Mouse (Mus musculus): Measurements from ENCODE around the gene Fgfrl1.

Gene Fgfrl1

DNA sequence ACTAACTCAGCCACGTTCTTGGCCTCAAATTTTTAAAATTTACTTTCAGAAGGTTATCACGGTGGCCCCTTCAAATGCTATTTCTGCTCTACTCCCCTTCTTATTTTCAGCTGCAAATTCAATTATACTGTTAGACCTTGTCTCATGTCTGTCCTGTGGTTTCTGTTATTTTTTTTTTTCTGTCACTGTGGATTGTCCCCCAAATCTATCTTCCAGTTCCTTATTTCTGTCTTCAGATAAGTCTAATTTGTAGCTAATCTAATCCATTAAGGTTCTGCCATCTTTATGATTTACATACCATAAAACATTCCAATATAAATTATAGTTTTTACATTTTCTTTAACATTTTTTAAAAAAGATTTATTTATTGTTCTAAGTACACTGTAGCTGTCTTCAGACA lies 24.8 kb upstream of the Fgfrl1 start:
- DNase-seq (ENCODE audit: low spot score), result no peak

DNA sequence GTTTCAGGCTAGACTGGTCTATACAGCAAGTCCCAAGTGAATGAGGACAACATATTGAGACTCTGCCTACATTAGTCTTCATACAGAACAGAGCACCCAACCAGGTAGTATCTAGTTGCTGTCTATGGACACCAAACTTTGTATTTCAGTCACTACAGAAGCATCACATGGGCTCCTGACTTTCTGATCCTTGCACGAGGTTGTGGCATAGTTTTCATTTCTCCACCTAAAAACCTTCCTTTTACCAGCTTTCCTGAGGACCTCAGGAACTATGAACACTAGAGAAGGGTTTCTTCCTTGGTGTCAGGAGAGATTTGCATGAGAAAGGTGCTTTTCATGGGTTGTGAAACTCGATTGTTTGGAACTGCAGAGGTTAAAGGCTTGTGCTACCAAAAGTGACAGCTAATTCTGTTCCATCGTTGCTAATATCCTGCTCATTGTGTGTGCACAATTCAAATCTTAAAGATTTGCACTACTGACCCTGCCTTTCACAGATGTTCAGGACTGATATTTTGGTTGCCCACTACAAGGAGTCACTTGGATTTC lies 23.7 kb upstream of the Fgfrl1 start:
- no peak for DNase-seq (ENCODE audit: low spot score)

DNA sequence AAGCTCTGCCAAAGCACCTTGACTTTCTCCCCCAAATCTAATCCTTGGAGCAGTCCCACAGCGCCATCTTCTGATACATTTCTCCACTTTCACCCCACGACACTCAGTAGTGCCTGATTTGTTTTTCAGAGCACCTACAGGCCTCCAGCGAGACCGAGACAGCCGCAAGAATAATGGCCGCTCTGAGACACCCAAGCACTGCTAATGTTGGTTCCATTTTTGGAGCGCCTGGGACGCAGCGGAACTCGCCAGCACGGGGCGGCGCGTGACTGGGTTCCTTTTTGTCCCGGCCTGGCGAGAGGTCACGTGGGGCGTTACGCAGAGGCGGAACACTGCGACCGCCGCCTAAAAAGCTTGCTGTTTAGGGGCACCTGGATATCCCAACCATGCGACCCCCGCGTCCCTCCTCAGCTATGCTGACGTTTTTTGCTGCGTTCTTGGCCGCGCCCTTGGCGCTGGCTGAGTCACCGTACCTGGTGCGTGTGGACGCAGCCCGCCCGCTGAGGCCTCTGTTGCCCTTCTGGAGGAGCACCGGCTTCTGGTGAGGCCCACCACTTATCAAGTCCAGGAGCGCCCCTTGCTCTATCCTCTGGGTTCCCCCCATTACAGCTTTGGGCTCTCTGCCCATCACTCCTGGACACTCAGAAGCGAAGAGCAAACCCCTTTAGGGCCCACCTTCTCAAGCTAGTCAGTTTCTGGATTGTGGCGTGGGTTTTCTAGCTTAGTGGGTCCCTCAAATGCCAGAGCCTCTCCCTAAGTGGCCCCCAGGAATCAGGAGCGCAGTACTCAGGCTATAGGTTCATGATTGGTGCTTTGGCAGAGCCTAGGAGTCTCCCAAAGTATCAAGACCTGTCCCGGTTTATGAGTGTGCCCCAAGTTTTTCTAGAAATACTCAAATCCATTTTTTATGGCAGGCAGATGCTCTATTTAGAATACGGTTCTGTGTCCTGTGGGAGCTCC lies 22.9 kb upstream of the Fgfrl1 start, which contains the start of gene Dgkq:
Dgkq (minus strand) TSS at position 696 of the 960 bp plus-strand sequence.
- peak; percentile 88 for DNase-seq (ENCODE audit: low spot score)

DNA sequence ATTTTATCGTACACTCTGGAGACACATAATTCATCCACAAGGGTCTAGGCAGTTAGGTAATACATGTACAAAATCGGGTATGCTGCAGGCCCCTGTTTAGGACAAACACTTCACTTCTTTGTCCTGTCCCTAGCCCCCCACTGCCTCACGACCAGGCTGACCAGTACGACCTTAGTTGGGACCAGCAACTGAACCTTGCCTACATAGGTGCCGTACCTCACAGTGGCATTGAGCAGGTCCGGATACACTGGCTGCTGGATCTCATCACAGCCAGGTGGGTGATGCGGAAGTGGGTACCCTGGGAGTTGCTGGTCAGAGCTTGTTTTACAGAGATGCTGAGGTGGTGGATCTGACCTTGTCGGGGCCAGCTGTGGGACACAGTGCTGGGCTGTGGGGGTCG lies 22.2 kb upstream of the Fgfrl1 start:
- DNase-seq (ENCODE audit: low spot score), result no peak

DNA sequence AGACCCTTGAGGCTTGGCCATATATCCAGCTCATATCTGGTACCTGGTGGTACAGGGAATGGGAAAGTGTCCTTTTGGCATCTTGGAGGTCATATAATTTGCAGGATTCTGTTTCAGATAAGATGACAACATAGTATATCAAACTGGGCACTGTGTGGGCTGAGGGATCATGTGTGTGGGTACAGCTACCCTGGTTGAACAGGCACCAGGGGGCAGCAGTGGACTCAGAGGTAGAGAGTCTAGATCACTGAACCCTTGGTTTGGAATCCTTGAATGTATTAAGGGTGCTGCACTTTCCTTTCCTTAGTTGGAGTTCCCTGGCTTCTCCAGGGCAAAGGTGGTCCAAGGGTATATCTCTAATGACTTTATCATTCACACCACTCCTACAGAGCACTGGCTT lies 21.4 kb upstream of the Fgfrl1 start:
- peak; percentile 76 for DNase-seq (ENCODE audit: low spot score)

DNA sequence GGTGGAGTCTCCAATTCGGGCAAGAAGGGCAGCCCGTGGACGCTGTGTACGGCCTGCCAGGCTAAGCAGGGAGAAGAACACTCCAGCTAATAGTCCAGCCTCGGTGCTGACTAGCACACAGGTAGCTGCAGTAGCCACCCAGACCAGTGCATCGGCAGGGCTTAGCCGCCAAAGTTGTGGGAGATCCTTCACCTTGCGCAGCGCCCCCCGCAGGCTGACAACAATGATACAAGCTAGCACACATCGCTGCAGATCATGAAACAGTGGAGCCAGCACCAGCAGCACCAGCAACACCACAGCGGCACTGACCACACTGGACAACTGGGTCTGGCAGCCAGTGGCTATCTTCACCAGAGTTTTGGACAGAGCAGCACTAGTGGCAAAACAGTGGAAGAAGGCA lies 20.4 kb upstream of the Fgfrl1 start:
- DNase-seq (ENCODE audit: low spot score), result no peak

DNA sequence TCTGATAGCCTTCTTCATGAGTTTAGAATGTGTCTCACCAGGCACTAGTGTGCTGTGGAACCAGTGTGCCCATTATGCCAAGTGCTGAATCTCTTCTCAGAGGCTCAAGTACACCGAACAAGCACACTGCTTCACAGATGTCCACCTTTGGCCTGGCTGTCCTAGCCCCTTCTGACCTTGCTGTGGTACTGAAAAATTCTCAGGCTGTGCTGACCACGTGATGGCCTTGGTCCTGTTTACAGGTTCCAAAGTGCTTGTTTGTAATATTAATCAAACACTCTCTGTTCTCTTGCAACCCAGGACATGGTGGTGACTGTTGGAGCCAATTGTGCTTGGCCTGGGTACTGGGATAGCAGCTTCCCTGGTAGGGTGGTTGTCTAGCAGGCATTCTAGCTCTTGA lies 17.6 kb upstream of the Fgfrl1 start:
- no peak for DNase-seq (ENCODE audit: low spot score)

DNA sequence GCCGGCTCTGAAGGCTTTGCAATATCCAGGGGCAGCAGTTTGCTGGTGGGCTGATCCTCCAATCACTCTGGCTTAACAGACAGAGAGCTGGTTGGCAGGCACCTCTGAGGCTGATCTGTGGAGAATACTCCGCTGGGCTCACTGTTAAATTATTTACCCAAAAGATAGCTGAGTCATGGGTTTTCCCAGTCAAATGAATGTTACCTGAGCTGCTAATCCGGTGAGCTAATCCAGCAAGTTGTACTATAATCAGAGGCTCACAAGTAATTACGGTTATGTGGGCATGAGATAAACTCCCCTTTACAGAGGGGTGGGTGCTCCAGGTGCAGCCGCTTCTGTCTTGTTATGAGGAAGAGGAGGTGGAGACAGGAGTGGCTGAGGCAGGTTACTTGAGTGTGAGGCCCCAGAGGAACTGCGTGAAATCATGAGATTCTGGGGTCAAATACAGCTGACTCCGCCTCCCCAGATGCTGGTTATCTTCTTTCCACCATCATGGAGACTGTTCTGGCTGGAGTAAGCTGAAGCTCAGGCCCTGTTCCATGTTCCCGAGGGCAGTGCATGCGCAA lies 16.8 kb upstream of the Fgfrl1 start, which contains the start of gene Slc26a1:
Slc26a1 (minus strand) TSS at position 319 of the 566 bp plus-strand sequence.
- no peak for DNase-seq (ENCODE audit: low spot score)

DNA sequence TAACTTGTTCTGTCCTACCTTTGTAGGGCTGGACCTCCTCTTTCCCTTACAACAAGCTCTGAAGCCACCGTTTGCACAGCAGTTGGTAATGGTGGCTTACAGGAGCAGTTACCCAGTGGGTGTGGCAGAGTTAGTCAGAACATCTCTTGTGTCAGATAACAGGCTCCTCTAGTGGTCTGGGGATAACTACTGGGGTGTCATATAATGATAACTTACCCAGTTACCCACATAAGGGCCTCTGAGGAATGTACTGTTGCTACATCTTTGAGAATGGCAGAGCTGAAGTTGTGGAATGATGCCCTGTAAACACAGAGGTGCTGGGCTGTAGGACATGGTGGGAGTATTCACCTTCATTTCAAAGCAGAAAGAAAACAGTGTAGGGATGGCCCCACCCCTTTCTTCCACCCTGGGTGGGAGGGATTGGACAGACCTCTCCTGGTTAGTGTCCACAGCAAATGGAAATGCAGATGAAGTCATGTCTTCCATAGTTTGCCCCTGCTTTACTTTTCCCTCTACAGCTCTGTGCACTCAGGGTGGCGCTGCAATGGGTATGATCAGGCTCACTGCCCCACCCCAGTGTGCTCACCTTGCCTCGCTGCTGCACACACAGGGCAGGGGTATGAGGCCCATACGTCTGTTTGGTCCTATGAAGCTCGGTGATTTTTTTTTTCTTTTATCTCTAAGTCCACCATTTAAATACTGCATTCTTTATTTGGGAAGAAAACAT lies 15.2 kb upstream of the Fgfrl1 start:
- DNase-seq (ENCODE audit: low spot score), result no peak

DNA sequence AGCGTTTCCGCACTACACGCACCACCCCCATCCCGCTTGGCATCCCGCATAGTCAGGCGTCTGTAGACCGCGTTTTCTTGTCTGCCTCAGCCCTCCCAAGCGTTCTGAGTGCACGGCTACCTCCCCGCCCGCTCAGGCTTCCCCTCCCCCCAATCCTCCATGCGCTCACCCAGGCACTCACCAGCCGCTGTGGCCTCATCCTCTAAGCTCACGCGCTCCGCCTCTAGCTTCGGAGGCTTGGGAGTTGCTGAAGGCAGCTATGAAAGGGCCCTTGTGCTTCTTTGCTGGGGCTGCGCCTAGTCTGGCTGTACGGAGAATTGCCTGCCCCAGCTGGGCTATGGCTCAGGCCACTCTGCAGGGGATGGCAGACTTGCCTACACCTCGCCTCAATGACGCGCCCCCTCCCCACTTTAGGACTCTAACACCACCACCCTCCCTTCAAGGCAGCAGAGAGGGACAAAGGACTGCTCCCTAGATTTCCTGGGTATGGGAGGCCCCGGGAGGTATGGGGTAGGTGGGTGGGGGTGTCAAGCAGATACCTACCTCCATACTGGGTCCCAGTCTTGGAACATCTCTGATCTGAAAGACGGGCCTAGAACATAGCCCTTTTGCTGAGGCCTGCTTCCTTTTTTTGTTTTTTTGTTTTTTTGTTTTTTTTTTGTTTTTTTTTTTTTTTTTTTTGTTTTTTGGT lies 14.4 kb upstream of the Fgfrl1 start:
- no peak for DNase-seq (ENCODE audit: low spot score)

DNA sequence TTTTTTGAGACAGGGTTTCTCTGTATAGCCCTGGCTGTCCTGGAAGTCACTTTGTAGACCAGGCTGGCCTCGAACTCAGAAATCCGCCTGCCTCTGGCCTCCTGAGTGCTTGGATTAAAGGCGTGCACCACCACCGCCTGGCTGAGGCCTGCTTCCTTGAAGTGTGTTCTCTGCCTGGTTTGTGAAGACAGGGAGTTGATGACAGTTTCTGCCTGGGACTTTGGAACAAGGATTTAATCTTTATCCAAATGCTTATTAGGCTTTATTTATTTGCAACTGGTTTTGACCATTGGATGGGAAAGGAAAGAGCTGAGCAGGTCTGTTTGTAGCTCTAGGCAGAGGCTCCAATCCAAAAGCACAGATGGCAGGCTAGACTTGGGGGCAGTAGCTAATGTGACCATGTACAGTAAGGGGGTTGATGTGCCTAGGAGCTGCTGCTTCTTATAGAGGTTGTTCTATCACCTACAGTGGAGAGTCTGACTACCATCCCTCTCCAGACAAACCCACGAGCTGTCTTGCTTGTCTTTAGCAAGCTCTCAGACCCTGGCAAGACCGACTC lies 13.8 kb upstream of the Fgfrl1 start:
- DNase-seq (ENCODE audit: low spot score), result no peak

DNA sequence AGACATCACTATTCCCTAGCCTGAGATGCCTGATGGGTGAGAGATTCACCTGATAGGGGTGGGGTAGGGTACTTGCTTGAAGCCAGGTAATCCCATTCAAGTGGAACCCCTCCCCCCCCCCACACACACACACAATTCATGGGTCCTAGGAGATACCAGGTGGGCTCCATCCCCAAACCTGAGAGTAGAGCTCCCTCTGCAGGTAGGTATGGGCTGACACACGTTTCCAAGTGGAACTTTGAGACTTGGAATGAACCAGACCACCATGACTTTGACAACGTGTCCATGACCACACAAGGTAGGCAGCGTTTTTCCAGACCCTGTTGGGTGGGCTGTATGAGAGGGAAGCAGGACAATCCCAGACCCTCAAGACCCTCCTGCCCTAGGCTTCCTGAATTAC lies 12.3 kb upstream of the Fgfrl1 start:
- no peak for DNase-seq (ENCODE audit: low spot score)

DNA sequence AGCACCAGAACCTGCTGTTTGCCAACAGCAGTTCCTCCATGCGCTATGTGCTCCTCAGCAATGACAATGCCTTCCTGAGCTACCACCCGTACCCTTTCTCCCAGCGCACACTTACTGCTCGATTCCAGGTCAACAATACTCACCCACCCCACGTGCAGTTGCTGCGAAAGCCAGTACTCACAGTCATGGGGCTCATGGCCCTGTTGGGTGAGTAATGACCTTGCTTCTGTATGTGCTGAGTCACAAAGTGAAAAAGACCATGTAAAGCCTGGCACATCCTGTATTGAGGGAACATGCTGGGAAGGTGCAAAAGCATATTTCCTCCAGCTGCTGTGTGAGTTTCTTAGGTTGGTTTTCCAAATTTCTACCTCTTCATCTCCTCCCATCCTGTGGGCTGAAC lies 11.3 kb upstream of the Fgfrl1 start:
- no peak for DNase-seq (ENCODE audit: low spot score)

DNA sequence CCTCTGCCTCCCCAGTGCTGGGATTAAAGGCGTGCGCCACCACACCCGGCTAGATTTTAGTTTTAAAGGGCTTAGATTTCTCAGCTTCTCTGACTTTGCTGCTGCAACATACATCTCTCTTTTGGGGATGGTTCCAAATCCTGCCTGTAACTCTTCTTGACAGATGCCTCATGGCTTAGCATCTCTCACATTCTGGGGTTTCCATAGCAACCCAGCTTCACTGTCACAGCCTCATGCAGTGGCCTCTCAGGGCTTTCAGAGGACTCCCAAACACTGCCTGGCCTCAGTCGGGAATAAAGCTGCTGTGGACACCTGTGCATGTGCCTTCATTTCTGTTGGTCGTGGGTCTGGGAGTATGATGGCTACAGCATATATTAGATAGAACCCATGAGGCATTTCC lies 3.1 kb upstream of the Fgfrl1 start:
- no peak for DNase-seq (ENCODE audit: low spot score)

DNA sequence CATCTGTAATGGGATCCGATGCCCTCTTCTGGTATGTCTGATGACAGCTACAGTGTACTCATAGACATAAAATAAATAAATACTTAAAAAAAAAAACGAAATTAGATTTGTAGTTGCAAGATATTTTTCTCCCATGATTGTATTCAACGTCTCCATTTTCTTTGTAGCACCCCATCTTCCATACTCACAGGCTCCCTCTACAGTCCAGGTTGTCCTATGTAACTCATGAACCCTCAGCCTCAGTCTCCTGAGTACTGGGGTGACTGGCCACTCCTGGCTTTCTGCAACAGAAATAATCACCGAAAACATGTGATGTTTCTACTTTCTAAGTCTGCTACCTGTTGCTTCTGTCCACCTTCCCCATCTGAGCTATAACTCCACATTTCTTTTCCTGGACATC lies 1.0 kb upstream of the Fgfrl1 start:
- no peak for DNase-seq (ENCODE audit: low spot score)

DNA sequence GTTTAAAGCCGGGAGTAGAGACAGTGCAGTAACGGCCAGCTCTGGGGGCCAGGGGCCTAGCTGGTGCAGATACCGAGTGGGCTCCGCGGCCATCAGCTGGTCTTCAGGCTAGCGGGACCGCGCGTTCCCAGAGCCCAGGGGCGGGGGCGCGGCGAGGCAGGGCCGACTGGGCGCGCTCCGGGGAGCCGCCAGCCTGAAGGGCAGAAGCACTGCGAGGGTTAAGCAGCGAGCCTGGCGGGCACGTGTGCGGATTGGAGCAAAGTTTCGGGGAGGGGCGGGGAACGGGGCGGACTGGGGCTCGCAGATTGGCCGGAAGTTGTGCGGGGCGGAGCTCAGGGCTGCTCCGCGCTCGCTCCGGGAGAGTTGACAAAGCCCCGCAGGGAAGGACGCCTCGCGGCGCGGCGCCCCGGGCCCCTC lies 1.7 kb downstream of the Fgfrl1 start:
- DNase-seq (ENCODE audit: low spot score), result peak; percentile 92

DNA sequence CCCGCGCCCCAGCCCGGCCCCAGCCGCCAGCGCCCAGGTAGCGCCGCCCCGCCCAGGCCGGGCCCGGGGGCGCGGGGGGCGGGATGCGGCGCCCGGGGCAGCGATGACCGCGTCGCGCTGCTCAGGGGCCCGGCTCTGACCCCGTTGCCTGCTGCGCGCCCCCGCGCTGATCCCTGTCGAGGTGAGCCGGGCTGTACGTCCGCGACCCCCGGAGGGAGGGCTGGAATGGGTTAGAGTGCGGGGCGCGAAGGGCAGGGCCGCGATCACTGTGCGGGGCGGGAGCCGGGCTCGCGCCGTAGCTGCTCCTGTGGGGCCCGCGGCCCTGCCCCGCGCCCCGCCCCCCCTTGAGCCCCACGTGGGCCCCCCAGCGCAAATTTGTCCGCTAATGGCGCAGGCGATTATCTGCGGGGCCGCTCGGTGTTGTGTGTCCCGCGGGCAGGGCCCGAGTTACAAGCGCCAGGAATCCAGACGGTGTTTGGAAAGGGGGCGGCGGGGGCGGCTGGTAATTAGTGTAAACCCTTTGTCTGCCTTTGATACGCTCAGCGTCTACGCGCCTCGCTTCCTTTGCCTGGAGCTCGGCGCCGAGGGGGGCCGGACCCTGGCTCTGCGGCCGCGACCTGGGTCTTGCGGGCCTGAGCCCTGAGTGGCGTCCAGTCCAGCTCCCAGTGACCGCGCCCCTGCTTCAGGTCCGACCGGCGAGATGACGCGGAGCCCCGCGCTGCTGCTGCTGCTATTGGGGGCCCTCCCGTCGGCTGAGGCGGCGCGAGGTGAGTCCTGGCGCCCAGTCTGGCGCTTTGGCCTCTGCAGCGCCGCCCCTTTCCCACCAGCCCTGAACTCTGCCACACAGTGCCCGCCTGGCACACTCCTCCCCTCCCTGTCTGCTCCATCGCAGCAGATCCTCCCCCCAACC lies 2.4 kb downstream of the Fgfrl1 start:
- DNase-seq (ENCODE audit: low spot score), result peak; percentile 55

DNA sequence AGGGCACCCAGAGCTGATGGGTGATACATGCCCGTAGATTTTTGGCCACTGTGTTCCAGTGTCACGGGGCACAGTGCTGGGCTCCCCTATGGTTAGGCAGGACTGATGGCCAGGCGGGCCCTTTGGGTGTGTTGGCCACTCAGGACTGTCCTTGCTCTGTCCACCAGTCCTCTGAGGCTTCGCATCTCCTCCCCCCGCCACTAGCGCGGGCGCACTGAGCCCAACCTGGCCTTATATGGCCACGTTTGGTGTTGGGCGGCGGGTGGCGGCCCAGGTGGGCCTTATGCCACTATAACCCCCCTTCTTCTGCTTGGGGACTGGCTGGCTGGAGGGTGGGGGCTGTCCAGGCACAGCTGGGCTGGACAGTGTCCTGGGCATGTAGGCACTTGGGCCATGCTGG lies 3.7 kb downstream of the Fgfrl1 start:
- no peak for DNase-seq (ENCODE audit: low spot score)

DNA sequence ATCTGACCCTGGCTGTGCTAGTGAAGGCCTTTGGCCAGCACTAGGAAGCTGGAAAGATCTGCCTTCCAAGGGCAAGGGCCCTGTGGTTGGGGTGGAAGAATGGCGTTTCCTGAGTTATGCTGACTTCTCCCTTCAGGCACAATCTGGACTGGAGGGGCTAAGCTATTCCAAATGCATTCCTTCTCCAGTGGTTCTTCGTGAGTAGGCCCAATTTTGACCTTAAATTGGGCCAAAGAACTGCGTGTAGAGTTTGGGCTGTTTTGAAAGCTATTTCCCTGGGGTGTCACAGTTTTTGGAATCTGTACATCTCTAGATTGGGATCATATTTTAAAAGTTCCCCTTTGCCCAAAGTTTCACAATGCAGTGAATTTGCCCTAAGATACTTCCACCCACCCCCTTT lies 4.4 kb downstream of the Fgfrl1 start:
- peak; percentile 79 for DNase-seq (ENCODE audit: low spot score)

DNA sequence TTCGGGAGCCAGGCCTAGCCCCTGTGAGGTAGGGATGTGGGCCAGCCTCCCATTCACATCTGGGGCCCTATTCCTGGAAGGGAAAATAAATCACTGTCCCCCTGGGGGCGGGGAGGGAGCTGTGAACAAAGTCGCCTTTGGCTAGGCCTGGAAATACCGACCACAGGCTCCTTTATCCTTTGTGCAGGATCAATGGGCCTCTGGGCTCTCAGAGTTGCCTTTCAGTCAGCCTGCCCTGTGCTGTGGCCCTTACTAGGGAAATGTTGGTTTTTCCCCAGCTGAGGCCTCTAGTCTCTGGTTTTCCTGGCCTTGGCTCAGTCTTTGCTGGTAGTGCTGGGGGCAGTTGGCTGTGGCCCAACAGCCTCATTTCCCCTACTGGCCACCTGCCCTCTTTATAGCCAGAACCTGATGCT lies 5.2 kb downstream of the Fgfrl1 start:
- peak; percentile 45 for DNase-seq (ENCODE audit: low spot score)
